Mouse (Mus musculus): ENCODE data around the gene Olfr1391.
"Not testable (repeated sequence)": the region's sequence is repeated elsewhere in the genome, so short reads cannot be mapped to it uniquely, and the experiment has no call there.

DNA sequence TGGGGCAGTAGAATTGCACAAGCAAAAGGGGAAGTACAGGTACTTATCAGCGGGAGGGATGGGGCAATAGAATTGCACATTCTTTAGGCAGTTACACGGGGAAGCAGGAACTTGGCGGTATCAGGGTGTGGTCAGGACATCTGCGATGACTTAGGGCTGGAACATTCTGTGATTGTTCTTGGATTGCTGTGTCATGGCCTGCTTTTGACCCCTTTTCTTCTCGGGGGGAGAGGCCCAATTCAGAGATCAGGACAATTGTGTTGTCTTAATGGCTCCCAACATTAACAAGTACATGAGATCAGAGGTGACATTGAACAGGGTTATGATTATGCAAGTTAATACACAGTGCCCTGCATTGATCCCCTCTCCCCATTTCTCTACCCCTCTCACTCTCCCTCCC lies 14.0 kb upstream of the Olfr1391 start:
- not testable (repeated sequence) for TF ChIP-seq POLR2A (IDR thresholded peaks at IDR 0.05; ENCODE audit: low read depth, low read length); CTCF (IDR thresholded peaks at IDR 0.05; ENCODE audit: borderline replicate concordance, insufficient read depth, low read length)

All from embryonic fibroblast, embryonic 13.5 days (primary cell).